Mouse (Mus musculus) stomach, embryonic 14.5 days (tissue): ENCODE data around the gene Degs2. TPM values are rescaled to one million over a fixed set of nuclear protein-coding genes. Genes with fewer than 3 reads are reported as not detected.
A peak's percentile ranks its signal among the peaks of the same experiment; 100 is the strongest.

Source experiments
- ATAC-seq: fragments of 200-750 bp; cut with Nextera tagmentation; 2 replicates; pipeline ENCODE4 v1.8.0; 2017; ENCODE audit warnings: low read depth, moderate TSS enrichment; ENCODE audit not compliant: insufficient number of reproducible peaks, insufficient read depth, low FRiP score
- H3K27ac ChIP-seq: fragments of 300-500 bp; sonication (generic); 2 replicates; pipeline ENCODE4 v1.5.1; 2014; ENCODE audit warnings: mild to moderate bottlenecking, low read length, moderate library complexity, mixed read lengths
- H3K27me3 ChIP-seq: fragments of 300-500 bp; sonication (generic); 2 replicates; pipeline ENCODE4 v1.6.1; 2014; ENCODE audit warnings: low read length, control low read depth, mixed read lengths; ENCODE audit not compliant: control insufficient read depth, insufficient read depth
- H3K36me3 ChIP-seq: fragments of 300-500 bp; sonication (generic); 2 replicates; pipeline ENCODE4 v1.6.1; 2014; ENCODE audit warnings: mild to moderate bottlenecking, control low read depth, low read length, moderate library complexity, mixed read lengths; ENCODE audit not compliant: control insufficient read depth, insufficient read depth
- H3K4me1 ChIP-seq: fragments of 300-500 bp; sonication (generic); 2 replicates; pipeline ENCODE4 v1.6.1; 2014; ENCODE audit warnings: low read length, control low read depth, mixed read lengths; ENCODE audit not compliant: control insufficient read depth, insufficient read depth
- H3K4me2 ChIP-seq: fragments of 300-500 bp; sonication (generic); replicated peaks from 2 replicates; pipeline ENCODE4 v1.6.1; 2014; ENCODE audit warnings: low read depth, low read length, control low read depth
- H3K4me3 ChIP-seq: fragments of 300-500 bp; sonication (generic); 2 replicates; pipeline ENCODE4 v1.5.1; 2014; ENCODE audit warnings: low read depth, low read length, control low read depth
- H3K9ac ChIP-seq: fragments of 300-500 bp; sonication (generic); replicated peaks from 2 replicates; pipeline ENCODE4 v1.6.1; 2014; ENCODE audit warnings: low read depth, mild to moderate bottlenecking, control low read depth, low read length, moderate library complexity, mixed read lengths
- H3K9me3 ChIP-seq: fragments of 300-500 bp; sonication (generic); 2 replicates; pipeline ENCODE4 v1.6.1; 2016; ENCODE audit warnings: low read depth, low read length, control low read depth; ENCODE audit not compliant: control insufficient read depth
- WGBS: fragments of 180-500 bp; shearing (Covaris S2); extraction: QIAGEN DNeasy Blood & Tissue Kit; methylation state at CpG from one replicate; pipeline ENCODE4 v1.1.7; 2014; 5-methylcytosine and 5-hydroxymethylcytosine counted together
- microRNA counts: library from miRNA; unstranded; fragments of <30 nt; microRNA quantifications from one replicate; lab custom pipeline; 2016
- microRNA-seq: library from miRNA; unstranded; fragments of <30 nt; microRNA quantifications from one replicate; pipeline ENCODE4, GENCODE M21; 2016
- polyA plus RNA-seq: library from polyadenylated mRNA; unstranded; fragments of >200 nt; fragmentation: Nextera tagmentation; extraction: Ambion mirVana; gene quantifications from 2 replicates; pipeline ENCODE4 v1.2.1, GENCODE M21; 2014

The Degs2 gene
- polyA plus RNA-seq, 1 experiment from 2014 or later, result 17.9 TPM

DNA sequence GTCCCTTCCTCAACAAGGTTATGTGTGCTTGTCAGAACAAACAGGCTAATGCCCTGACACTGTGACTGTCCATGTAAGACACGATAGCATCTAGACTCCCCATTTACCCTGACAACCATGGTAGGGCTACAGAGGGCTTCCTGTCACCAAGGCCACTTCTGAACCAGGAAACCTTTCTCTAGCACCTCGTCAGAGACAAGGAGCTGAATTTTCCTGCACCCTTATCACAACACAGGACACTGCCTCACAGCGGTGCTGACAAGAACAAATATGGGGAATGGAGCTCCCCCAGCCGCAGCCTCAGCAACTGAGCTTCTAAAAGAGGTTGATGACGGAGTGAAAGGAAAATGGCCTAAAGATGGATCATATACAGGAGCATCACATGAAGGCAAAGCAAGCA is 64.7 kb downstream of the Degs2 start:
- 70% methylated on average over 5 of the region's 5 CpGs for WGBS

DNA sequence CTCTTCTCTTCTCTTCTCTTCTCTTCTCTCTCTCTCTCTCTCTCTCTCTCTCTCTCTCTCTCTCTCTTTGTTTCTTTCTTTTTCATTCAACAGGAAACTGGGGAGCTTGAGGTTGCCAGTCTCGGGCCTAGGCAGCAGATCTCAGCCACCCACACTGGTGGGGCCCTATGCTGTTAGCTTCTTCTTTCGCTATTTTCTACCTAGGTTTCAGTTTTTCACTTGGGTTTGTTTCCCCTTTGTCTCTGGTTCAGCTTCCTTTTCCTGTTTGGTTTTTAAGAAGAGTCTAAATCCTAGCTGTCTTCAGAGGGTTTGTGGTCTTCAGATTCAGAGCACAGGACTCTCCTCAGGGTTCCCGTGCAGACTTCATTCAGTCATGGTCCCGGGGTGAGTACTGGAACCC is 66.6 kb downstream of the Degs2 start:
- Histone ChIP-seq H3K4me2 (no peak overlapping the region), H3K4me3 (no peak overlapping the region), H3K9ac (no peak overlapping the region), H3K9me3 (no peaks in the 10 kb centered on the region), H3K4me1 (no peaks in the 10 kb centered on the region; the same call in 1 of the 2 replicates), H3K27ac (no peak overlapping the region), H3K27me3 (no peaks in the 10 kb centered on the region), H3K36me3 (no peaks in the 10 kb centered on the region)
- ATAC-seq, result no peak
- 87% methylated on average over 4 of the region's 4 CpGs for WGBS

More for the DNA sequence above, 64.7 kb downstream of the Degs2 start:
- H3K27me3 ChIP-seq, result no peaks in the 10 kb centered on the region
- no peak overlapping the region for H3K9ac ChIP-seq
- H3K4me1 ChIP-seq, result no peaks in the 10 kb centered on the region
- H3K27ac ChIP-seq, result no peak overlapping the region
- no peaks in the 10 kb centered on the region for H3K9me3 ChIP-seq
- H3K4me2 ChIP-seq, result no peak overlapping the region
- H3K4me3 ChIP-seq, result no peak overlapping the region
- ATAC-seq, result no peak
- H3K36me3 ChIP-seq, result no peaks in the 10 kb centered on the region

DNA sequence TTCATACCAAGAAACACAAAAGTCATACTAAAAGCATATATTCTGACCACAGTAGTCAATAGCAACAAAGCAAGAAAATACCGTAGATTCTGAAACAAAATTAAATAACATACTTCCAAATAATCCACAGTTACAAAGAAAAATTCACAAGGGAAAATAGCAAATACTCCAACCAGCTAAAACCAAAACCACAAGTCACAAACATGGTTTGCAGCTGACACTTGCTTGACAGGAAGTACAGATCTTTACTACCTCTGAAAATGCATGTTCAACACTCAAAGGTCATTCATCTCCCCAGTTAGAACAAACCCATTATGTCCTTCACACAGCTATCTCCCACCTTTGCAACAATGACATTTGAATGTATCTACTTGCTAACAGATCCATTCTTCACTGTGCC is 68.1 kb downstream of the Degs2 start:
- Histone ChIP-seq H3K36me3 (no peaks in the 10 kb centered on the region), H3K27me3 (no peaks in the 10 kb centered on the region), H3K27ac (no peak overlapping the region), H3K9me3 (no peaks in the 10 kb centered on the region), H3K4me3 (no peak overlapping the region), H3K4me2 (no peak overlapping the region), H3K9ac (no peak overlapping the region), H3K4me1 (no peaks in the 10 kb centered on the region; the same call in 1 of the 2 replicates)
- 98% methylated on average over 1 of the region's 1 CpGs for WGBS
- no peak for ATAC-seq

DNA sequence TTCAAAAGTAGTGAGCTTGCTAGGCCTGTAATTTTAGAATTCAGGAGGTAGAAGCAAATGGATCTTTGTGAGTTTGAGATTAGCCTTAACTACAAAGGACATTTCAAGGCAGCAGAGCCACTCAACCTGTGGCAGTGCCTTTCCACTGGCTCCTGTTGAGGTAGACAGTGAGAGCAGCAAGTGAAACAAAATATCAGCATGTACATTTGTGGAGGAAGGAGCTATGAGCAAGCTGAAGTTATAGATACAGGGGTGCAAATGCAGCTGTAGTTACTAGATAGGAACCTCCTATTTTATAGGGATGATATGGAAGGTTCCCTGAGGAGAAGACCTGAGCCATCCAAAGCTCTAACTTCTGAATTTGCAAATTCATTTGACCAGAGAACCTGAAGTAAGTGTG is 69.6 kb downstream of the Degs2 start:
- Histone ChIP-seq H3K4me1 (no peaks in the 10 kb centered on the region; the same call in 1 of the 2 replicates), H3K4me3 (no peak overlapping the region), H3K27me3 (no peaks in the 10 kb centered on the region), H3K4me2 (no peak overlapping the region), H3K9me3 (no peaks in the 10 kb centered on the region), H3K36me3 (no peaks in the 10 kb centered on the region), H3K9ac (no peak overlapping the region), H3K27ac (no peak overlapping the region)
- ATAC-seq, result no peak

- Histone ChIP-seq H3K4me1 (no peaks in the 10 kb centered on the region; the same call in 1 of the 2 replicates), H3K27ac (peak overlapping the region; percentile 36; the same call in 1 of the 2 replicates), H3K4me3 (no peak overlapping the region), H3K9ac (no peak overlapping the region), H3K9me3 (no peaks in the 10 kb centered on the region), H3K36me3 (no peaks in the 10 kb centered on the region), H3K27me3 (no peaks in the 10 kb centered on the region), H3K4me2 (no peak overlapping the region)
- ATAC-seq, result no peak
- WGBS, result 76% methylated on average over 6 of the region's 6 CpGs
Observed at GRCm38 (mm10) chr12:108630741-108631688, 71.1 kb downstream of the Degs2 start.

- ATAC-seq, result no peak
- no peaks in the 10 kb centered on the region for H3K36me3 ChIP-seq
- H3K4me1 ChIP-seq, result peaks cover 7% of the 10 kb centered on the region; the same call in 1 of the 2 replicates
- no peak overlapping the region for H3K4me2 ChIP-seq
- 95% methylated on average over 1 of the region's 1 CpGs for WGBS
- no peak overlapping the region for H3K27ac ChIP-seq
- H3K27me3 ChIP-seq, result no peaks in the 10 kb centered on the region
- no peak overlapping the region for H3K4me3 ChIP-seq
- H3K9ac ChIP-seq, result no peak overlapping the region
- no peaks in the 10 kb centered on the region for H3K9me3 ChIP-seq
Observed at GRCm38 (mm10) chr12:108629556-108629955, 72.6 kb downstream of the Degs2 start.

MicroRNAs within 50 kb of the gene (microRNA counts, 519-probe panel; counts per million panel counts)
- 4,140 counts per million, percentile 82 among the panel's probes with 10 or more counts for microRNA mmu-miR-342-3p (lab: Ali Mortazavi, UCI)
- microRNA mmu-miR-342-5p (lab: Ali Mortazavi, UCI), result not detected

Small RNAs within 50 kb of the gene (microRNA-seq; reads per million reads assigned to microRNA genes)
- gene Gm23872 (not detected), gene Mir342 (4,663 reads per million, percentile 87 among the genes with 10 or more reads in this experiment)

Other genes with a start within 250 kb of the Degs2 start
- gene Evl, start 147.6 kb downstream of the Degs2 start, polyA plus RNA-seq, result 78.4 and 80.9 TPM in 2 replicates
- 20.9 and 22.4 TPM in 2 replicates for gene Yy1, start 90.7 kb upstream of the Degs2 start, polyA plus RNA-seq
- 8.4 and 9.3 TPM in 2 replicates for gene Slc25a29, start 133.6 kb upstream of the Degs2 start, polyA plus RNA-seq
- gene Slc25a47, start 133.7 kb upstream of the Degs2 start, polyA plus RNA-seq, result 11.0 and 11.5 TPM in 2 replicates
- 6.8 and 6.9 TPM in 2 replicates for gene Wdr25, start 191.3 kb upstream of the Degs2 start, polyA plus RNA-seq
- gene Wars, start 191.9 kb upstream of the Degs2 start, polyA plus RNA-seq, result 94.2 and 100 TPM in 2 replicates